Mouse (Mus musculus) G1E (cell line): ENCODE data around the gene Syn3.

ENCODE experiments used
- CTCF ChIP-seq: IDR thresholded peaks from 2 replicates; pipeline ENCODE4 v1.5.1; 2012; ENCODE audit warnings: low read depth, low read length, inconsistent platforms, mixed read lengths
- GATA1 ChIP-seq: IDR thresholded peaks from 2 replicates; pipeline ENCODE4 v1.6.1; 2012; ENCODE audit warnings: borderline replicate concordance, low read length, inconsistent platforms, mixed read lengths
- TAL1 ChIP-seq: conservative IDR thresholded peaks from 2 replicates; pipeline ENCODE4 v1.6.1; 2012; ENCODE audit warnings: low read depth, low read length, inconsistent platforms, mixed read lengths

DNA sequence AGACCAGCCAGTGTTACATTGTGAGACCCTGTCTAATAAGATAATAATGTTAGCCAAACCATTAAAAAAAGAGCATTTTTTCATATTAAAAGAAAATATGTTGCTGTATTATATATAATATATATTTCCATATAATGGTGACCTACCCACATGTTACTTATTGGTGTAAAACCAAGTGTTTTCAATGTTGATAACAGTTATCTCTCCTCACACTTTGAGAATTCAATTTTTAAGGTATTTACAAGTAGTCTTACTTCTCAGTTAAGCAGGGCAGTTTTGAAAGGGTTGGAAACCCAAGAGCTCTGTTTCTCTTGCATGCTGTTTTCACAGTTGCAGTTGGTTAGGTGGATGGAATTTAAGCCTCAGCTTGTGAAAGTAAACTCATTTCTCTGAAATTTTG is 475.5 kb downstream of the Syn3 start:
- no peak for TF ChIP-seq GATA1
- no peak for TF ChIP-seq CTCF
- no peak for TF ChIP-seq TAL1
